Mouse (Mus musculus) cerebellum, adult 2 months (tissue): ENCODE results near the gene Plxnb2.

ENCODE experiments used
- CTCF ChIP-seq: fragments of 200-500 bp; IDR thresholded peaks from 2 replicates; pipeline ENCODE4 v1.5.1; 2011; ENCODE audit warnings: low read depth, mild to moderate bottlenecking, control low read depth, low read length, moderate library complexity, borderline replicate concordance; ENCODE audit not compliant: insufficient read depth
- POLR2A ChIP-seq: fragments of 200-500 bp; IDR thresholded peaks from 2 replicates; pipeline ENCODE4 v1.6.1; 2011; ENCODE audit warnings: low read length, control low read depth, borderline replicate concordance; ENCODE audit not compliant: insufficient read depth

- TF ChIP-seq POLR2A (no peak), CTCF (no peak)
Measured at GRCm38 (mm10) chr15:89207457-89207856, 26.9 kb upstream of the Plxnb2 start.
